Mouse (Mus musculus): Measurements from ENCODE around the gene Mrps16. TPM values are rescaled to one million over a fixed set of nuclear protein-coding genes. Genes with fewer than 3 reads are reported as not detected.

The Mrps16 gene
- 9.8 TPM for polyA plus RNA-seq (2014; fragmentation: Illumina TruSeq; extraction: RNeasy Lipid Tissue Mini Kit (QIAGEN cat#74804); ENCODE audit: low read depth, low replicate concordance)

GRCm38 (mm10) chr14:20393205-20393913 is at the start of gene Mrps16:
Gene Mrps16, minus strand, starts transcription at chr14:20393634.

GRCm38 (mm10) chr14:20388441-20389129 is 4.8 kb downstream of the Mrps16 start, which contains the start of gene Dnajc9:
Gene Dnajc9, minus strand, starts transcription at chr14:20388910.

GRCm38 (mm10) chr14:20347991-20348541 is 45.4 kb downstream of the Mrps16 start, which contains the start of the genes Ecd and Fam149b:
Gene Ecd, minus strand, starts transcription at chr14:20348121.
Gene Fam149b, plus strand, starts transcription at chr14:20348162.

Other genes starting within 250 kb of the Mrps16 start
- gene Kcnk5, start 211.8 kb downstream of the Mrps16 start, polyA plus RNA-seq (2014; fragmentation: Illumina TruSeq; extraction: RNeasy Lipid Tissue Mini Kit (QIAGEN cat#74804); ENCODE audit: low read depth, low replicate concordance), result 7.4 TPM
- gene Kcnk16, start 124.4 kb downstream of the Mrps16 start, polyA plus RNA-seq (2014; fragmentation: Illumina TruSeq; extraction: RNeasy Lipid Tissue Mini Kit (QIAGEN cat#74804); ENCODE audit: low read depth, low replicate concordance), result not detected
- 7.1 TPM for gene Nudt13, start 98.9 kb downstream of the Mrps16 start, polyA plus RNA-seq (2014; fragmentation: Illumina TruSeq; extraction: RNeasy Lipid Tissue Mini Kit (QIAGEN cat#74804); ENCODE audit: low read depth, low replicate concordance)
- gene Ecd, start 45.5 kb downstream of the Mrps16 start, polyA plus RNA-seq (2014; fragmentation: Illumina TruSeq; extraction: RNeasy Lipid Tissue Mini Kit (QIAGEN cat#74804); ENCODE audit: low read depth, low replicate concordance), result 22.5 TPM
- gene Fam149b, start 45.5 kb downstream of the Mrps16 start, polyA plus RNA-seq (2014; fragmentation: Illumina TruSeq; extraction: RNeasy Lipid Tissue Mini Kit (QIAGEN cat#74804); ENCODE audit: low read depth, low replicate concordance), result 42.3 TPM
- 74.1 TPM for gene Dnajc9, start 4.7 kb downstream of the Mrps16 start, polyA plus RNA-seq (2014; fragmentation: Illumina TruSeq; extraction: RNeasy Lipid Tissue Mini Kit (QIAGEN cat#74804); ENCODE audit: low read depth, low replicate concordance)
- 3.4 TPM for gene Cfap70, start 58.6 kb upstream of the Mrps16 start, polyA plus RNA-seq (2014; fragmentation: Illumina TruSeq; extraction: RNeasy Lipid Tissue Mini Kit (QIAGEN cat#74804); ENCODE audit: low read depth, low replicate concordance)
- gene Anxa7, start 86.5 kb upstream of the Mrps16 start, polyA plus RNA-seq (2014; fragmentation: Illumina TruSeq; extraction: RNeasy Lipid Tissue Mini Kit (QIAGEN cat#74804); ENCODE audit: low read depth, low replicate concordance), result 124 TPM
- 0.49 TPM for gene Mss51, start 103.3 kb upstream of the Mrps16 start, polyA plus RNA-seq (2014; fragmentation: Illumina TruSeq; extraction: RNeasy Lipid Tissue Mini Kit (QIAGEN cat#74804); ENCODE audit: low read depth, low replicate concordance)
- gene Ppp3cb, start 152.9 kb upstream of the Mrps16 start, polyA plus RNA-seq (2014; fragmentation: Illumina TruSeq; extraction: RNeasy Lipid Tissue Mini Kit (QIAGEN cat#74804); ENCODE audit: low read depth, low replicate concordance), result 141 TPM
- gene Usp54, start 247.4 kb upstream of the Mrps16 start, polyA plus RNA-seq (2014; fragmentation: Illumina TruSeq; extraction: RNeasy Lipid Tissue Mini Kit (QIAGEN cat#74804); ENCODE audit: low read depth, low replicate concordance), result 8.3 TPM